Mouse (Mus musculus) urinary bladder, postnatal 10 days (tissue): ENCODE data around the gene Arsa.

Experiments
- DNase-seq: peaks from one replicate; pipeline ENCODE4 v3.0.0; 2022; ENCODE audit warnings: low spot score

Arsa gene

GRCm38 (mm10) chr15:89477091-89477491 is at the start of gene Arsa:
Gene Arsa (minus strand): TSS chr15:89477425.
- DNase-seq, result no peak

- no peak for DNase-seq
Measured at GRCm38 (mm10) chr15:89526776-89527325, 49.6 kb upstream of the Arsa start.

- no peak for DNase-seq
Measured at GRCm38 (mm10) chr15:89525896-89526295, 48.7 kb upstream of the Arsa start.

- no peak for DNase-seq
Measured at GRCm38 (mm10) chr15:89525464-89525863, 48.2 kb upstream of the Arsa start.

GRCm38 (mm10) chr15:89524611-89525415 is 47.6 kb upstream of the Arsa start:
- no peak for DNase-seq

- DNase-seq, result no peak
Measured at GRCm38 (mm10) chr15:89524001-89524571, 46.9 kb upstream of the Arsa start.

GRCm38 (mm10) chr15:89523283-89523832 is 46.1 kb upstream of the Arsa start:
- DNase-seq, result no peak

GRCm38 (mm10) chr15:89522566-89523282 is 45.5 kb upstream of the Arsa start:
- DNase-seq, result no peak

GRCm38 (mm10) chr15:89521951-89522350 is 44.7 kb upstream of the Arsa start:
- no peak for DNase-seq

- DNase-seq, result no peak
Measured at GRCm38 (mm10) chr15:89512679-89513078, 35.5 kb upstream of the Arsa start.

- DNase-seq, result no peak
Measured at GRCm38 (mm10) chr15:89507751-89508150, 30.5 kb upstream of the Arsa start.

- no peak for DNase-seq
Measured at GRCm38 (mm10) chr15:89504838-89505237, 27.6 kb upstream of the Arsa start.

GRCm38 (mm10) chr15:89501321-89501720 is 24.1 kb upstream of the Arsa start:
- no peak for DNase-seq

GRCm38 (mm10) chr15:89500221-89500791 is 23.1 kb upstream of the Arsa start:
- no peak for DNase-seq

GRCm38 (mm10) chr15:89499784-89500220 is 22.6 kb upstream of the Arsa start:
- no peak for DNase-seq

GRCm38 (mm10) chr15:89498961-89499688 is 21.9 kb upstream of the Arsa start, which contains the start of gene Shank3:
Gene Shank3 (plus strand): TSS chr15:89499623.
- DNase-seq, result no peak

- no peak for DNase-seq
Measured at GRCm38 (mm10) chr15:89498049-89498960, 21.1 kb upstream of the Arsa start.

- DNase-seq, result no peak
Measured at GRCm38 (mm10) chr15:89497391-89498048, 20.3 kb upstream of the Arsa start.

GRCm38 (mm10) chr15:89496841-89497240 is 19.6 kb upstream of the Arsa start:
- no peak for DNase-seq

GRCm38 (mm10) chr15:89496131-89496530 is 18.9 kb upstream of the Arsa start:
- no peak for DNase-seq
